10 mouse cellular contexts compared by ENCODE assay signal in genomic region chr2:110019656-110020055, GRCm38 (mm10). TPM values are rescaled to one million over a fixed set of nuclear protein-coding genes. Genes with fewer than 3 reads are reported as not detected.
A peak's percentile ranks its signal among the peaks of the same experiment; 100 is the strongest.
DNase-seq lines count a peak whose midpoint lies in the region; ATAC-seq and TF ChIP-seq lines count a peak whose summit lies in the region.
"Had no signal": no experiment of that assay in that cellular context is flagged by ENCODE, and none has a peak within 500 bp of the region (broad histone marks: within the 10 kb centered on the region; RNA-seq: fewer than 3 reads in every experiment).

No protein-coding gene starts in this region.

- H3K9me3 ChIP-seq in kidney, embryonic 14.5 days (ENCODE audit: control insufficient read depth, low read length), result no peaks in the 10 kb centered on the region
- H3K9me3 ChIP-seq in embryonic facial prominence, embryonic 15.5 days (replicated peaks), result no peaks in the 10 kb centered on the region
- no peaks in the 10 kb centered on the region for H3K9me3 ChIP-seq in hindbrain, embryonic 13.5 days
- H3K9me3 ChIP-seq in midbrain, embryonic 14.5 days (ENCODE audit: control insufficient read depth, low read length), result no peaks in the 10 kb centered on the region

- no peak for TF ChIP-seq CTCF in thymus, adult 2 months (IDR thresholded peaks at IDR 0.05; ENCODE audit: borderline replicate concordance, control insufficient read depth, extremely low read depth, insufficient read depth, low read length, poor library complexity)

- H3K4me3 ChIP-seq in kidney, embryonic 14.5 days (ENCODE audit: low read length), result no peak overlapping the region
- no peak overlapping the region for H3K4me3 ChIP-seq in embryonic facial prominence, embryonic 15.5 days (replicated peaks)
- H3K4me3 ChIP-seq in hindbrain, embryonic 13.5 days, result 0 out of 2 replicates have a peak overlapping the region, but pooled peaks have one; percentile 83
- H3K4me3 ChIP-seq in midbrain, embryonic 14.5 days (replicated peaks; ENCODE audit: low read depth, low read length), result no peak overlapping the region
- H3K4me3 ChIP-seq in thymus, adult 2 months (ENCODE audit: control insufficient read depth, insufficient read depth, low read length), result no peak overlapping the region

- TF ChIP-seq POLR2A in thymus, adult 2 months (IDR thresholded peaks at IDR 0.05; ENCODE audit: control insufficient read depth, extremely low read depth, insufficient read depth, low read length, poor library complexity), result no peak

- no peak for ATAC-seq in kidney, embryonic 14.5 days (ENCODE audit: low FRiP score, low TSS enrichment)
- ATAC-seq in embryonic facial prominence, embryonic 15.5 days (ENCODE audit: insufficient number of reproducible peaks, low FRiP score, low TSS enrichment, low read depth), result no peak
- no peak for ATAC-seq in hindbrain, embryonic 13.5 days (ENCODE audit: low FRiP score)
- no peak for ATAC-seq in midbrain, embryonic 14.5 days (ENCODE audit: low FRiP score, low TSS enrichment)

- H3K4me1 ChIP-seq in kidney, embryonic 14.5 days (ENCODE audit: control insufficient read depth, insufficient read depth, low read length), result peaks cover 16% of the 10 kb centered on the region
- peaks cover 22% of the 10 kb centered on the region for H3K4me1 ChIP-seq in embryonic facial prominence, embryonic 15.5 days
- peaks cover 36% of the 10 kb centered on the region for H3K4me1 ChIP-seq in hindbrain, embryonic 13.5 days (replicated peaks)
- peaks cover 21% of the 10 kb centered on the region for H3K4me1 ChIP-seq in midbrain, embryonic 14.5 days (ENCODE audit: control insufficient read depth, insufficient read depth, low read length)
- no peaks in the 10 kb centered on the region for H3K4me1 ChIP-seq in thymus, adult 2 months (replicated peaks; ENCODE audit: control insufficient read depth, insufficient read depth, low read length)

- no peak overlapping the region; the same call in 1 of the 2 replicates for H3K9ac ChIP-seq in kidney, embryonic 14.5 days (ENCODE audit: low read depth, low read length)
- H3K9ac ChIP-seq in embryonic facial prominence, embryonic 15.5 days, result no peak overlapping the region
- H3K9ac ChIP-seq in hindbrain, embryonic 13.5 days, result no peak overlapping the region
- H3K9ac ChIP-seq in midbrain, embryonic 14.5 days (replicated peaks; ENCODE audit: low read length), result no peak overlapping the region

- no peak for DNase-seq in kidney, adult 18-20 months
- DNase-seq in midbrain, embryonic 14.5 days, result no peak
- no peak for DNase-seq in thymus, adult 2 months
- DNase-seq in thymus, adult 18-20 months, result no peak
- no peak for DNase-seq in cerebellum, postnatal 10 days
- DNase-seq: adrenal gland, adult 8-10 months; thymus, postnatal 4 days had no signal

- H3K4me2 ChIP-seq in kidney, embryonic 14.5 days (replicated peaks; ENCODE audit: low read depth, low read length), result peak overlapping the region; percentile 78; the same call in 1 of the 2 replicates
- H3K4me2 ChIP-seq in embryonic facial prominence, embryonic 15.5 days (replicated peaks), result peak overlapping the region; percentile 56; the same call in 1 of the 2 replicates
- H3K4me2 ChIP-seq in hindbrain, embryonic 13.5 days, result peak overlapping the region; percentile 74
- peak overlapping the region; percentile 78 for H3K4me2 ChIP-seq in midbrain, embryonic 14.5 days (ENCODE audit: low read length)

- H3K27ac ChIP-seq in kidney, embryonic 14.5 days (ENCODE audit: low read depth, low read length), result no peak overlapping the region
- H3K27ac ChIP-seq in embryonic facial prominence, embryonic 15.5 days (replicated peaks), result no peak overlapping the region
- H3K27ac ChIP-seq in hindbrain, embryonic 13.5 days, result no peak overlapping the region
- no peak overlapping the region for H3K27ac ChIP-seq in midbrain, embryonic 14.5 days (replicated peaks; ENCODE audit: low read depth, low read length)
- H3K27ac ChIP-seq in thymus, adult 2 months (ENCODE audit: control insufficient read depth, insufficient read depth, low read length), result no peak overlapping the region

- H3K36me3 ChIP-seq in kidney, embryonic 14.5 days (ENCODE audit: control insufficient read depth, insufficient read depth, low read length), result peaks cover 9% of the 10 kb centered on the region; the same call in 1 of the 2 replicates
- peaks cover 12% of the 10 kb centered on the region for H3K36me3 ChIP-seq in embryonic facial prominence, embryonic 15.5 days
- H3K36me3 ChIP-seq in hindbrain, embryonic 13.5 days, result peaks cover 14% of the 10 kb centered on the region
- peaks cover 14% of the 10 kb centered on the region; the same call in 1 of the 2 replicates for H3K36me3 ChIP-seq in midbrain, embryonic 14.5 days (ENCODE audit: control insufficient read depth, insufficient read depth, low read length)
- peaks cover 9% of the 10 kb centered on the region; the same call in 1 of the 2 replicates for H3K36me3 ChIP-seq in thymus, adult 2 months (ENCODE audit: control insufficient read depth, insufficient read depth, low read length)

- H3K27me3 ChIP-seq in kidney, embryonic 14.5 days (ENCODE audit: control insufficient read depth, insufficient read depth, low read length), result no peaks in the 10 kb centered on the region
- no peaks in the 10 kb centered on the region for H3K27me3 ChIP-seq in embryonic facial prominence, embryonic 15.5 days
- no peaks in the 10 kb centered on the region for H3K27me3 ChIP-seq in hindbrain, embryonic 13.5 days
- no peaks in the 10 kb centered on the region for H3K27me3 ChIP-seq in midbrain, embryonic 14.5 days (ENCODE audit: control insufficient read depth, insufficient read depth, low read length)
- H3K27me3 ChIP-seq in thymus, adult 2 months (ENCODE audit: control insufficient read depth, insufficient read depth, low read length), result no peaks in the 10 kb centered on the region

- 84% methylated on average over 4 of the region's 4 CpGs for WGBS in kidney, embryonic 14.5 days
- WGBS in embryonic facial prominence, embryonic 15.5 days, result 80% methylated on average over 4 of the region's 4 CpGs
- 82% methylated on average over 4 of the region's 4 CpGs for WGBS in hindbrain, embryonic 13.5 days
- WGBS in midbrain, embryonic 14.5 days, result 84% methylated on average over 4 of the region's 4 CpGs
- WGBS in thymus, adult 2 months, result 90% methylated on average over 4 of the region's 4 CpGs

RNA-seq across cellular contexts. Expression of gene Ccdc34, which starts 2.0 kb away (rescaled TPM):
- polyA plus RNA-seq in kidney, embryonic 14.5 days (2014; fragmentation: Nextera tagmentation; extraction: Ambion mirVana), result 59.7 and 75.0 TPM in 2 replicates
- polyA plus RNA-seq in embryonic facial prominence, embryonic 15.5 days (2015; fragmentation: Nextera tagmentation; extraction: Ambion mirVana), result 47.1 and 48.2 TPM in 2 replicates
- polyA plus RNA-seq in hindbrain, embryonic 13.5 days (2015; fragmentation: Nextera tagmentation; extraction: Ambion mirVana), result 37.8 and 39.6 TPM in 2 replicates
- 30.1 and 31.8 TPM in 2 replicates for polyA plus RNA-seq in midbrain, embryonic 14.5 days (2014; fragmentation: Nextera tagmentation; extraction: Ambion mirVana)
- 17.8 and 20.7 TPM in 2 replicates for polyA plus RNA-seq in thymus, adult 2 months (2012; rRNA removed)
